Mouse (Mus musculus): ENCODE measurements around the gene Ttc25.
"Not testable (repeated sequence)": the region's sequence is repeated elsewhere in the genome, so short reads cannot be mapped to it uniquely, and the experiment has no call there.

The Ttc25 gene

GRCm38 (mm10) chr11:100609355-100609996 is 64.1 kb downstream of the Ttc25 start:
- DNase-seq = no peak

- DNase-seq = peak; percentile 45
Measured at GRCm38 (mm10) chr11:100609997-100610680, 64.7 kb downstream of the Ttc25 start.

GRCm38 (mm10) chr11:100611627-100612026 is 66.2 kb downstream of the Ttc25 start:
- no peak for DNase-seq

DNA sequence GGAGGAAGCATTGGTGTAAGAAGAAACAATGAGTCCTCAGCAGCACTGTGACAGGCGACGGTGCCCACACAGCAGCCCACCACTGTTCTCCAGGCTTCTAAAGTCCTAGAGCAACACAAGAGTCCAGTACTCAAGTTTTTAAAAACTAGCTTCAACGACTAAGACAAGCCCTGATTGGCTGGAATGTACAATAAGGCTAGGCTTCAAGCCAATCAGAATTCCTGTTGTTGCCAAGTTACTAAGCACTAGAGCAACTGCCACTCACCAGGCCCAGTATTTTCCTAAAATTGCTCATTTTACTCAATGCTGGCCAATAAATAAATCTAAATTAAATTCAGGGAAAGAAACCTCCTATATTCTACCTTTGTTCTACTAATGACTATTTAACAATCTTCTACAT is 67.8 kb downstream of the Ttc25 start:
- DNase-seq = no peak

- no peak for DNase-seq
Measured at GRCm38 (mm10) chr11:100616332-100616731, 70.9 kb downstream of the Ttc25 start.

DNA sequence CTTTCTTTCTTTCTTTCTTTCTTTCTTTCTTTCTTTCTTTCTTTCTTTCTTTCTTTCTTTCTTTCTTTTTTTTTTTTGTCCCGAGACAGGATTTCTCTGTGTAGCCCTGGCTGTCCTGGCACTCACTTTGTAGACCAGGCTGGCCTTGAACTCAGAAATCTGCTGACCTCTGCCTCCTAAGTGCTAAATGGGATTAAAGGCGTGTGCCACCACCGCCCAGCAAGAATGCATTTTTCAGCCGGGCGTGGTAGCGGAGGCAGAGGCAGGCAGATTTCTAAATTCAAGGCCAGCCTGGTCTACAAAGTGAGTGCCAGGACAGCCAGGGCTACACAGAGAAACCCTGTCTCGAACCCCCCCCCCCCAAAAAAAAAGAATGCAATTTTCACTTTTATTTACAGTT is 71.4 kb downstream of the Ttc25 start:
- DNase-seq = not testable (repeated sequence)

DNA sequence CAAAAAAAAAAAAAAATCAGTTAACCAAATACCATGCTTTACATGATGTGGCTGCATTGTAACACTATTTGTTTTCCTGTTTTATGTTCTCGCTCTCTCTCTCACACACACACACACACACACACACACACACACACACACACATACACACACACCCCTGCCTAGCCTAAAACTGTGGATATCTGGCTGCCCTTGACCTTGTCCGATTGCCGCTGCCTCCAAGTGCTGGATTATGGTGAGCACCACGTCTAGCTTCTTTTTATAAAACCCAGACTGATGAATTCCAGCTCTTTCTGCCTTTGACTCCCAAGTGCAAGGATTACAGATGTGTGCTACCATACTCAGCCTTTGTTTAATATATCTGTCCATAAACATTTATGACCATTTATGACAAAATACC is 72.1 kb downstream of the Ttc25 start:
- no peak for DNase-seq

GRCm38 (mm10) chr11:100618761-100619484 is 73.5 kb downstream of the Ttc25 start, which contains the start of gene Nkiras2:
Gene Nkiras2 (plus strand): TSS chr11:100619244.
- peak; percentile 85 for DNase-seq

DNA sequence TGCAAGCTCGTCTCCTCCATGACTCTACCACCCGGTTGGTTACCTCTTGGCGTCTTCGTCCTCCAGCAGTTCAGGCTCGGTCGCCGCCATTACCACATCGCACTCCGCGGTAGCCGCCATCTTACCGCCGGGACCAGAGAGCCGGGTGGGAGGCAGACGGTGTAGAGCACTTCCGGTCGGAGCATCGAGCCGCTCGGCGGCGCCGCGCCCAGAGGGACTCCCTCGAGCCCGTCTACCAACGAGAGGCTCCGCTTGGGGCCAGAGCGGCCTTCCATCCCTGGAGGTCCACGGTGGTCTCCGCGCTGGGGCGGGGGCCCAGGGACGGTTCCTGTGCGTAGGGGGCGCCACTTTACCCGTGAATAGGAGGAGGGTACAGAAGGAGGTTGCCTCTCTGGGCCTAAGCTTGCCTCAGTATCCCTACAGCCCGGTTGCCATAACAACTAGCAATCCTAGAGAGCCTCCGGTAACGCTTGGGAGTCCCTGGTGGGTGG is 74.1 kb downstream of the Ttc25 start:
- DNase-seq = peak; percentile 97

GRCm38 (mm10) chr11:100619982-100620381 is 74.6 kb downstream of the Ttc25 start, which contains the start of gene Dnajc7:
Gene Dnajc7 (minus strand): TSS chr11:100620168.
- DNase-seq = no peak

All from kidney, postnatal 10 days (tissue).